Mouse (Mus musculus): ENCODE measurements around the gene Acot10. TPM values are rescaled to one million over a fixed set of nuclear protein-coding genes. Genes with fewer than 3 reads are reported as not detected.
"Not testable (repeated sequence)": the region's sequence is repeated elsewhere in the genome, so short reads cannot be mapped to it uniquely, and the experiment has no call there.

The Acot10 gene
- not detected for total RNA-seq (2021)
- long read RNA-seq, experiment 1: 0 reads
- long read RNA-seq, experiment 2: 0 reads

DNA sequence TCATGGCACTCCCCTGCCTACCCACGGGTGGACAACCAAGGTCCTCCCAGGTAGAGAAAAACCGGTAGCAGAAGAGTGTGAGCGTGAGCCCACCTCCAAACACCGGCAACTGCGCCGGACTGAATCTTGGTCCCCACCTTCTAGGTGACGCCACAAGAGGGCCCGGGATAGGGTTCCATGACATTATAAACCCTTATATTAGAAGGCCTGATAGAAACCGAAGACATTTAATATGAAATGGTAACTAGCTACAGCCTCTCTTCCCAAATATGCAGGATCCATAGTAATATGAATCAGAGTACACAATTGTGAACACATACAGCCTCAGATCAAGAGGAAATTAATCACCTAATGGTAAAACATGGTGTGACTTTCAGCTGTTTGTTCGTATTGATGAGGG is at the start of gene Acot10:
TSS of gene Acot10 (minus strand) at position 101 of the 400 bp plus-strand sequence.
- DNase-seq: no peak

DNA sequence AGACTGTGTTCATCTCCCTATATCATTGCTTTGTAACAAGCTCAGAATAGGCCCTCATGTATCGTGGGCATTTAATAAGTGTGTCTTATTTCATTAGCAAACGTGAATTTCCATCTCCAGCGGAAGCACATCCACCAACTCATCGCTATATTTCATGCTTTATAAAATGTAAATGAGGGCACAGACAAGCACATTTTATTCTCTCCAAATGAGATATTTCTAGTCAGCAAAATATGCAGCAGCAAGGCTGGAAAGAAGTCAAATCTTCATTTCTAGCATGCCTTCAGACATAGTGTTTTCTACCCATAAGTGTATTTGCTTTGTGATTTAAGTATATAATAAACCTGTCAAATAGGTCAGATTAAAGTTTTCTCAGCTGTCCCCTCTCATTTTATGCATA is 45.3 kb upstream of the Acot10 start:
- DNase-seq: no peak

DNA sequence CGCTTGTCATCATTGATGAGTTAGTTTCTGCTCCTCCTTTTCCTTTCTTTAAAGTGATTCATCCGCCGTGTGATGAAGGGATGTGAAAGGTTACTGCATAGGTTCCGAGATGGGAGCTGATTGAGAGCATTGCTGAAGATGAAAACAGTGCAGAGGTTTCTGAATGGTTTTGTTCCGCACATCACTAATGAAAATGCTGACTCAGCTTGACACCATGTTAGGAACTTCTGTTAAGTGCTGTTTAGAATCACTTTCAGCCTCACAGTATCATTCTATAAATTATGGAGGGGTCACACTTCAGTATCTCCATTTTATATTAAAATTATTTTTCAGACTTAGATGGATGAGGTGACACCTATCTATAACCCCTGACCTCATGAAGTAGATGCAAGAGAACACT is 29.7 kb upstream of the Acot10 start:
- no peak for DNase-seq

- DNase-seq: no peak
These were observed 17.6 kb upstream of the Acot10 start for GRCm38 (mm10) chr15:20684200-20684599.

- DNase-seq: no peak
These were observed 16.2 kb upstream of the Acot10 start for GRCm38 (mm10) chr15:20682719-20683118.

DNA sequence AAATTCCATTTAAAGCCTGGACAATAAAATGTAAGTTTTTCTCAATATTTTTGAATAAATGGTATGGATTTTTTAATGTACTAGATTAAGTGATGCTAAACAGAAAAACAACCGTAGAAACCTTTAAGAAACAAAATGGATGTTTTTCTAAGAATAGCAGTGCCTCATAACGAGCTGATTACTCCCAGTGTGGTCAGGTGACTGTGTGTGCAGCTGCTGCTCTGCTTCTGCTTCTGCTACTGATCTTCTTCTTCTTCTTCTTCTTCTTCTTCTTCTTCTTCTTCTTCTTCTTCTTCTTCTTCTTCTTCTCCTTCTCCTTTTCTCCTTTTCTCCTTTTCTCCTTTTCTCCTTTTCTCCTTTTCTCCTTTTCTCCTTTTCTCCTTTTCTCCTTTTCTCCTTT is 3.0 kb upstream of the Acot10 start:
- not testable (repeated sequence) for DNase-seq

- no peak for DNase-seq
These were observed 1.4 kb upstream of the Acot10 start for GRCm38 (mm10) chr15:20667989-20668388.

DNA sequence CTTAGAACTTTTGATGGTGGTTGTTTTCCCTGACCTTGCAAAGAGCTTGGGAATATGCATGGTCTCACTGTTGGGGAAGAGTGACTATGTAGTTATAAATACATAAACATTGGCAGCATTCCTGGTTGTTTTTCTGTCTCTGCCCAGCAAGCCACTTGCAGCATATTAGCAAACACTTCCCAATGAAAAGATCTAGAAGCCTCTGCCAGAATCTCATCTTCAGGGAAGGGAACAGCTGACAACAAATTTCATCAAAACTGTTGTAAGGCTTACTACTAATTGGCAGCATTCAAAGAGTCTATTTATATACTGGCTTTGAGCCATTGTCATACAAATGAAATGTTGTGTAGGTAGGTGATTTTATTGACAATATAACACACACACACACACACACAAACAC is 800 bp upstream of the Acot10 start:
- DNase-seq: no peak

- no peak for DNase-seq
These were observed 6.3 kb downstream of the Acot10 start for GRCm38 (mm10) chr15:20660221-20660620.

- no peak for DNase-seq
These were observed 23.6 kb downstream of the Acot10 start for GRCm38 (mm10) chr15:20642905-20643414.

DNA sequence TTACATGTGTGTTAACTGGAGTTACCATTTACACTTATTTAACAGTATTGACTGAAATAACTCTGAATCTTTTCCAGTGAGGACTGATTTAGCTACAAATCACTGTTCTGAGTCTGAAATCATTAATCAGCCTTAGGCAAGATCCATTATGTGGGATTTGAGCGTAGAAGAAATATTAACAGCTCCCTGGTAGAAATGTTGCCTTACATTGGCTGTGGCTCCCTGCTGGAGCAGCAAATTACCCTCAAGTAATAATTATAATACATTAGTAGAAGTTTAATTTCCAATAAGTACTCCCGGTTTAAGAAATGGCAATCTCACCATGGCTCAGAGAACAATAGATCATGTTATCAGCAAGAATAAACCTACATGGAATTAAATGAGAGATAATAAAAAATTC is 27.4 kb downstream of the Acot10 start:
- no peak for DNase-seq

DNA sequence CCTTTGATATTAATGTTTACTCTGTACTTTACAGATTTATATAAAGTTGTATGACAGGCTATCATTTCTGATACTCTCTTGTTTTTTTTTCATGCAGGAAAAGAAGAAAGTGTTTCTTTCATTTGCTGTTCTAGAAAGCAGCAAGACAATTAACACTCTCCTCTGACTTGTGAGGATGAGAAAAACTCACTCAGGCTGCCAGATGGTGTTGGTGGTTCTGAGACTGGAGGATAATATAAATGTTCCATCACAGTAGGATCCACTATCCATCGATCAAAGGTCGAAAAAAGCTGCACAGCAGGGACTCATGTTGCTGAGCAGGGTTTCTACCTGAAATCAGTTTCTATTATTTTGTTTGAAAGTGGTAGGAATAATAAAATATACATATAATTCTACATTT is 32.0 kb downstream of the Acot10 start:
- DNase-seq: no peak

Other genes with a start within 250 kb of the Acot10 start
- gene Cdh12, start 217.5 kb downstream of the Acot10 start, total RNA-seq (2021): under 1 TPM; 0.07 to 0.10 TPM